Mouse (Mus musculus) neural tube, embryonic 11.5 days (tissue): ENCODE results near the gene Foxa3. TPM values are rescaled to one million over a fixed set of nuclear protein-coding genes. Genes with fewer than 3 reads are reported as not detected.

Source experiments
- ATAC-seq: fragments of 200-750 bp; cut with Nextera tagmentation; 2 replicates; pipeline ENCODE4 v1.8.0; 2017; ENCODE audit warnings: moderate number of reproducible peaks, mild to moderate bottlenecking, moderate TSS enrichment, moderate library complexity; ENCODE audit not compliant: insufficient read depth, low FRiP score, low TSS enrichment
- DNase-seq: peaks from one replicate; pipeline ENCODE4 v3.0.0-alpha.2; 2015; ENCODE audit warnings: low spot score
- H3K27ac ChIP-seq: fragments of 300-500 bp; sonication (generic); 2 replicates; pipeline ENCODE4 v1.5.1; 2014; ENCODE audit warnings: low read depth, mild to moderate bottlenecking, low read length
- H3K27me3 ChIP-seq: fragments of 300-500 bp; sonication (generic); 2 replicates; pipeline ENCODE4 v1.6.1; 2014; ENCODE audit warnings: mild to moderate bottlenecking, low read length, mixed read lengths; ENCODE audit not compliant: control insufficient read depth, insufficient read depth
- H3K36me3 ChIP-seq: fragments of 300-500 bp; sonication (generic); 2 replicates; pipeline ENCODE4 v1.6.1; 2014; ENCODE audit warnings: mild to moderate bottlenecking, low read length, moderate library complexity, mixed read lengths; ENCODE audit not compliant: control insufficient read depth, insufficient read depth
- H3K4me1 ChIP-seq: fragments of 300-500 bp; sonication (generic); 2 replicates; pipeline ENCODE4 v1.6.1; 2014; ENCODE audit warnings: low read length, mixed read lengths; ENCODE audit not compliant: control insufficient read depth, insufficient read depth
- H3K4me2 ChIP-seq: fragments of 300-500 bp; sonication (generic); 2 replicates; pipeline ENCODE4 v1.6.1; 2014; ENCODE audit warnings: low read depth, mild to moderate bottlenecking, moderate library complexity
- H3K4me3 ChIP-seq: fragments of 300-500 bp; sonication (generic); 2 replicates; pipeline ENCODE4 v1.5.1; 2014; ENCODE audit warnings: low read depth, low read length
- H3K9ac ChIP-seq: fragments of 300-500 bp; sonication (generic); 2 replicates; pipeline ENCODE4 v1.6.1; 2014; ENCODE audit warnings: mild to moderate bottlenecking, low read length
- H3K9me3 ChIP-seq: fragments of 300-500 bp; sonication (generic); 2 replicates; pipeline ENCODE4 v1.6.1; 2016; ENCODE audit warnings: low read length; ENCODE audit not compliant: control insufficient read depth
- WGBS: fragments of 180-500 bp; shearing (Covaris S2); extraction: QIAGEN DNeasy Blood & Tissue Kit; methylation state at CpG from one replicate; pipeline ENCODE4 v1.1.7; 2014; 5-methylcytosine and 5-hydroxymethylcytosine counted together
- polyA plus RNA-seq: library from polyadenylated mRNA; unstranded; fragments of >200 nt; fragmentation: Nextera tagmentation; extraction: Ambion mirVana; gene quantifications from 2 replicates; pipeline ENCODE4 v1.2.1, GENCODE M21; 2014

Gene Foxa3
- polyA plus RNA-seq, 1 experiment from 2014 or later: not detected

GRCm38 (mm10) chr7:19021048-19021447 lies 2.3 kb downstream of the Foxa3 start:
- H3K27ac ChIP-seq: no peak overlapping the region
- H3K9me3 ChIP-seq: no peaks in the 10 kb centered on the region
- H3K36me3 ChIP-seq: no peaks in the 10 kb centered on the region
- no peak overlapping the region for H3K9ac ChIP-seq
- DNase-seq (no peak), ATAC-seq (no peak)
- 29% methylated on average over 8 of the region's 8 CpGs for WGBS
- H3K4me1 ChIP-seq: peaks cover 7% of the 10 kb centered on the region
- H3K27me3 ChIP-seq: peaks cover 31% of the 10 kb centered on the region
- H3K4me3 ChIP-seq: no peak overlapping the region
- no peak overlapping the region for H3K4me2 ChIP-seq

DNA sequence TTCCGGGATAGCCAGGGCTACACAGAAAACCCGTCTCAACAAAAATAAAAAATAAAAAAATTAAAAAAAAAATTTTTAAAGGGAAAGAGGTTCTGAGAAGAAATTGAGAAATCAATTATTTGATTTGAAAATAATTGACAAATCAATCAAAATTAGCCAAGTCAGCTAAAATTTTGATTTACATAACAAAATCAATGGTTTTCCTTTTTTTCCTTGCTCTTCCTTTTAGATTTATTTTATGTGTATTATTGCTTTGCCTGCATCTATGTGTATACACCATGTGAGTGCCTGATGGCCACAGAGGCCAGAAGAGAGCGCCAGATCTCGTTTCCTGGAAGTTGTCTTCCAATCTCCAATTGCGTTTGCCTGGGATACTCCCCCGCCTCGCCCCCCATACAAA lies 5.4 kb downstream of the Foxa3 start:
- Histone ChIP-seq H3K36me3 (no peaks in the 10 kb centered on the region), H3K4me1 (no peaks in the 10 kb centered on the region), H3K9me3 (no peaks in the 10 kb centered on the region), H3K9ac (no peak overlapping the region), H3K4me2 (no peak overlapping the region), H3K27ac (no peak overlapping the region), H3K4me3 (no peak overlapping the region), H3K27me3 (peaks cover 21% of the 10 kb centered on the region)
- no peak for DNase-seq
- 92% methylated on average over 7 of the region's 7 CpGs for WGBS
- no peak for ATAC-seq

GRCm38 (mm10) chr7:19016042-19016441 lies 7.3 kb downstream of the Foxa3 start:
- peaks cover 3% of the 10 kb centered on the region; the same call in 1 of the 2 replicates for H3K27me3 ChIP-seq
- H3K27ac ChIP-seq: no peak overlapping the region
- H3K4me2 ChIP-seq: no peak overlapping the region
- 89% methylated on average over 4 of the region's 4 CpGs for WGBS
- no peak overlapping the region for H3K9ac ChIP-seq
- no peaks in the 10 kb centered on the region for H3K4me1 ChIP-seq
- H3K9me3 ChIP-seq: no peaks in the 10 kb centered on the region
- no peak for DNase-seq
- no peaks in the 10 kb centered on the region for H3K36me3 ChIP-seq
- no peak overlapping the region for H3K4me3 ChIP-seq
- no peak for ATAC-seq

DNA sequence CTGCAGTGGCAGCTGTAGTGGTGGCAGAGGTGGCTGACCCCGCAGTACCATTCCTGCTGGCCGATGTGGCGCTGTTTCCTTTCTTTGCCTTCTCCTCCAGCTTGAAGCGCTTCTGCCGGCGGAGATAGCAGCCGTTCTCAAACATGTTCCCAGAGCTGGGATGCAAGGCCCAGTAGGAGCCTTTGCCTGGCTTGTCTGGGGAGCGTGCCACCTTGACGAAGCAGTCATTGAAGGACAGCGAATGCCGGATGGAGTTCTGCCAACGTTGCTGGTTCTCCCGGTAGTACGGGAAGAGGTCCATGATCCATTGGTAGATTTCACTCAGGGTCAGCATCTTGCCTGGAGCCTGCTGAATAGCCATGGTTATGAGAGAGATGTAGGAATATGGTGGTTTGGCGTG lies 8.9 kb downstream of the Foxa3 start:
- Histone ChIP-seq H3K4me3 (no peak overlapping the region), H3K36me3 (no peaks in the 10 kb centered on the region), H3K27ac (no peak overlapping the region), H3K4me1 (no peaks in the 10 kb centered on the region), H3K4me2 (no peak overlapping the region), H3K9me3 (no peaks in the 10 kb centered on the region), H3K9ac (no peak overlapping the region), H3K27me3 (no peaks in the 10 kb centered on the region)
- ATAC-seq (no peak), DNase-seq (no peak)
- WGBS: 71% methylated on average over 15 of the region's 15 CpGs

GRCm38 (mm10) chr7:19012882-19013281 lies 10.5 kb downstream of the Foxa3 start:
- Histone ChIP-seq H3K27ac (no peak overlapping the region), H3K4me1 (no peaks in the 10 kb centered on the region), H3K9me3 (no peaks in the 10 kb centered on the region), H3K27me3 (no peaks in the 10 kb centered on the region), H3K4me3 (no peak overlapping the region), H3K36me3 (no peaks in the 10 kb centered on the region), H3K9ac (no peak overlapping the region), H3K4me2 (no peak overlapping the region)
- ATAC-seq (no peak), DNase-seq (no peak)
- 33% methylated on average over 2 of the region's 2 CpGs for WGBS

GRCm38 (mm10) chr7:19012025-19012621 lies 11.2 kb downstream of the Foxa3 start:
- H3K27ac ChIP-seq: no peak overlapping the region
- no peaks in the 10 kb centered on the region for H3K27me3 ChIP-seq
- H3K36me3 ChIP-seq: no peaks in the 10 kb centered on the region
- DNase-seq (no peak), ATAC-seq (no peak)
- H3K4me2 ChIP-seq: peak overlapping the region; percentile 52
- peak overlapping the region; percentile 63 for H3K9ac ChIP-seq
- 3% methylated on average over 24 of the region's 31 CpGs for WGBS
- H3K9me3 ChIP-seq: no peaks in the 10 kb centered on the region
- no peaks in the 10 kb centered on the region for H3K4me1 ChIP-seq
- peak overlapping the region; percentile 23 for H3K4me3 ChIP-seq

DNA sequence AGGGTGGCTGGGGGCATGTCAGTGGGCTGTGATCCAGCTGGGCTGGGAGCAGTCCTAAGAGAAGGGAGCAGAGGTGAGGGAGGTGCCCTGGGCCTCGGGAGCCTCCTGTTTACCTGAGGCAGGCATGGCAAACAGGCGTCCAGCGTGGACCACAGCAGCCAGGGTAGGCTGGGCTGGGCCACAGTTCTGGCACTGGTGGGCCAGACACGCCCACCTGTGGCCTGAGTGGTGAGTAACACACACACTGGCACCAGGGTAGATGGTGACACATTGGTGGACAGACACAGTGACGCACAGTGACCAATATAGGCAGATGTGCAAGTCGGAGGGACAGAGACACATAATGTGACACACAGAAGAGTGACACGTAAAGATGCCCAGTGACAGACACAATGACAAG lies 12.8 kb downstream of the Foxa3 start:
- WGBS: 85% methylated on average over 7 of the region's 7 CpGs
- no peak overlapping the region for H3K4me3 ChIP-seq
- H3K27ac ChIP-seq: no peak overlapping the region
- peaks cover 6% of the 10 kb centered on the region; the same call in 1 of the 2 replicates for H3K36me3 ChIP-seq
- ATAC-seq: no peak
- no peaks in the 10 kb centered on the region for H3K27me3 ChIP-seq
- H3K9ac ChIP-seq: no peak overlapping the region
- no peak overlapping the region for H3K4me2 ChIP-seq
- peaks cover 11% of the 10 kb centered on the region for H3K4me1 ChIP-seq
- H3K9me3 ChIP-seq: no peaks in the 10 kb centered on the region
- DNase-seq: no peak

GRCm38 (mm10) chr7:19007026-19007977 lies 16.0 kb downstream of the Foxa3 start:
- Histone ChIP-seq H3K4me1 (peaks cover 22% of the 10 kb centered on the region), H3K9me3 (no peaks in the 10 kb centered on the region), H3K4me2 (no peak overlapping the region), H3K27ac (no peak overlapping the region), H3K27me3 (no peaks in the 10 kb centered on the region), H3K9ac (no peak overlapping the region), H3K36me3 (peaks cover 9% of the 10 kb centered on the region; the same call in 1 of the 2 replicates), H3K4me3 (no peak overlapping the region)
- ATAC-seq (no peak), DNase-seq (no peak)
- WGBS: 79% methylated on average over 13 of the region's 13 CpGs
